Mouse (Mus musculus) liver, embryonic 14 days (tissue): ENCODE results near the gene Hook1. TPM values are rescaled to one million over a fixed set of nuclear protein-coding genes. Genes with fewer than 3 reads are reported as not detected.

ENCODE experiments used
- polyA plus RNA-seq: library from polyadenylated mRNA; depleted of rRNA; stranded (reverse); fragments of >200 nt; gene quantifications from 2 replicates; pipeline ENCODE4 v1.2.3, GENCODE M21; 2012; rRNA removed

Hook1 gene
- 4.8 and 5.2 TPM in 2 replicates for polyA plus RNA-seq

GRCm38 (mm10) chr4:95966928-95967724 is at the start of gene Hook1:
TSS of gene Hook1 (plus strand) at chr4:95967240.

Other genes starting within 250 kb of the Hook1 start
- gene Cyp2j13, start 110.3 kb downstream of the Hook1 start, polyA plus RNA-seq, result not detected in 2 replicates
- not detected in 2 replicates for gene Cyp2j12, start 173.9 kb downstream of the Hook1 start, polyA plus RNA-seq